Mouse (Mus musculus) urinary bladder, adult 2 months (tissue): ENCODE data around the gene Slain2. TPM values are rescaled to one million over a fixed set of nuclear protein-coding genes. Genes with fewer than 3 reads are reported as not detected.
"Not testable (repeated sequence)": the region's sequence is repeated elsewhere in the genome, so short reads cannot be mapped to it uniquely, and the experiment has no call there.

ENCODE experiments used
- DNase-seq: peaks from one replicate; pipeline ENCODE4 v3.0.0; 2022; ENCODE audit warnings: low spot score
- polyA plus RNA-seq: library from polyadenylated mRNA; depleted of rRNA; stranded (reverse); fragments of >200 nt; gene quantifications from 2 replicates; pipeline ENCODE4 v1.2.3, GENCODE M21; 2012; rRNA removed

The Slain2 gene
- polyA plus RNA-seq, 1 experiment, result 23.3 TPM

- DNase-seq, result not testable (repeated sequence)
Observed at GRCm38 (mm10) chr5:73011806-73012205, 97.7 kb downstream of the Slain2 start.

DNA sequence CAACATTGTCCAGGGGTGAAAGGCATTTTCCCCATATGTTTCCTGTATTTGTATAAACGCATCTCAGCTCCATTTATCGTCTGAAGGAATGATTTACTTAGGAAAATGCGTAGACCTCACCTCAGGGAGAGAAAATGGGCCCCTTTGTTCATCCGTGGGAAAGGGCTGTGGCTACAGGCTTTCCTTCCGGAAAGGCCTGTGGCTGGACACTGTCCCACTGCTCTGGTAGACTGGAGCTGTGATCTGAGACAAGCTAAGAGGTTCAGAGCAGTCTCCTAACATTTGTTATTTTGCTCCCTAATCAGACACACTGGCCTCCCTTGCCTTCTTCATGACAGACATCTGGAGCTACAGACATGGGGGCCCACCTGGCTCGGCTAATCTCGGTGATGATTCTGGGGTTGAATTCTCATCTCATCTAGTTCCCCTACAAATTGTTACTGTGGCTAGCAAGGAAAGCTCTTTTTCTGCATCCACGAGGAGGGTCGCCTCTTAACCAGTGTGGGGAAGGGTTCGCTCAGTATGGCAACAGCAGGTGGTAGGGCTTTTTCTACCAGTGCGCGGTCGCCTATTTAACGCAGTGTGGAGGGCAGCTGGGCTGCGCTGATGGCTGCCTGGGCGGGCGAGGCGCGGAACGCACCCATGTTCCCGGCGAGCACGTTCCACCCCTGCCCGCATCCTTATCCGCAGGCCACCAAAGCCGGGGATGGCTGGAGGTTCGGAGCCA is 98.9 kb downstream of the Slain2 start:
- not testable (repeated sequence) for DNase-seq

- not testable (repeated sequence) for DNase-seq
Observed at GRCm38 (mm10) chr5:73013611-73014287, 99.6 kb downstream of the Slain2 start.

GRCm38 (mm10) chr5:73014745-73015144 is 100.6 kb downstream of the Slain2 start:
- no peak for DNase-seq

DNA sequence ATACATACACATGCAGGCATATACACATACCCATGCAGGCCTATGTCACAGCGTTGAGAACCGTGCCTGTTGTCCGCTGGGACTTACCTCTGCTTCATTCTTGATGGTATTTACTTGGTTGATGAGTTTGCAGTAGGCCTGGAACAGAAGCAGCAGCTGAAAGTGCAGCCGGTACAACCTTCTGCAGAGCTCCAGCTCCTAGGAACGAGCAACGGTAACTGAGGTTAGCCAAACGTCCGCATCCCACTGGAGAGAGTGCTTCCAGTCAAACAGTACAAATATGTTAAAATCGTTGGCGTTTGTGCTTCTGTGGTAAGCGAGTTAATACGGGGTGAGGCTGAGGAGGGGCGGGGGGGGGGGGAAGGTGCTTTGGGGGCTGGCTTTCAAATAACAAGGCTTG is 109.7 kb downstream of the Slain2 start:
- no peak for DNase-seq

Other genes with a start within 250 kb of the Slain2 start
- gene Txk, start 161.5 kb upstream of the Slain2 start, polyA plus RNA-seq, result 0.60 and 0.87 TPM in 2 replicates
- gene Tec, start 45.8 kb upstream of the Slain2 start, polyA plus RNA-seq, result 4.9 and 5.0 TPM in 2 replicates
- gene Gm10135, start 60.4 kb downstream of the Slain2 start, polyA plus RNA-seq, result not detected in 2 replicates
- 0.28 and 0.32 TPM in 2 replicates for gene Slc10a4, start 92.6 kb downstream of the Slain2 start, polyA plus RNA-seq